Mouse (Mus musculus) spleen, embryonic (tissue): ENCODE results near the gene Pde10a.

ENCODE experiments used
- CTCF ChIA-PET: fragments of 350-600 bp; sonication (Branson Sonifier 250); formaldehyde crosslinking; loops from one replicate; lab custom pipeline; 2022; lab: Charles Lee

Gene Pde10a

GRCm38 (mm10) chr17:9032362-9033044 is 507.3 kb downstream of the Pde10a start:
- CTCF ChIA-PET, result interaction anchor here (1.4 kb wide), 1 partner anchor 11 kb away, joined by 3 read pairs; no protein-coding TSS in a partner anchor

- CTCF ChIA-PET, result interaction anchor here (0.6 kb wide), 1 partner anchor 42 kb away, joined by 3 read pairs; no protein-coding TSS in a partner anchor
Measured at GRCm38 (mm10) chr17:9033511-9033910, 508.3 kb downstream of the Pde10a start.

DNA sequence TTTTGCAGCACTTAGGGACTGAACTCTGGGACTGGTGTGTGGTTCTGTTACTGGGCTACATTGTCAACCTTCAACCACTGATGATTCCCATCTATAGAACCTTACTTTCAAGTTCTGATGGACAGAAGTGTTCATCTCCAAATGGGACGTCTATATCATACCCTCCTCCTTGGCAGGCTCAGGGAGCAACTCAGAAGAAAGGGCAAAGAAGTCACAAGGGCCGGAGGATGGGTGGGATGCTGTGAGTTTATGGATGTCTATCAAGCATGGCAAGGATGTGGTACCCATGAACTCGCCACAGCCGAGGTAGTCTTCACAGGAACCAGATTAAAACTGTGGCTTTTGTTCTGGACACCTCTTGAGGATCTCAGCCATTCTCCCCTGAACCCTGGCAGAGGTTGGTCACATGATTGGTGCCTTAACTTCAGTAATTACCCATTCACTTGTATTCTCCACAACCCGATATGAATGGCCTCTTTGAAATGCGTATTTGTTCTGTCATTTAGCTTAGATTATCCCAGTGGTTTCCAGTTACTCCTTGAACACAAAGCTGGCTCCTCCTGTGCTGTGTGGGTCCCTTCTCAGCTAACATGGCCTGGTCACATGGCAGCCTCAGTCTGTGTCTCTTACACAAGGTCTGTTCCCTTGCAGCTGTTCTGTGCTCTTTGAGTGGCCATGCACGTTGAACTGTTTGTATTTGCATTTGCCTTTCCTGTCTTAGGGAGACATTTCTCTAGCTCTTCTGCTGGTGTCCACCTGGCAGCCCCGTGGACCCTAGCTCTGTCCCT is 510.6 kb downstream of the Pde10a start:
- CTCF ChIA-PET, result no interaction called here
